Mouse (Mus musculus) heart, embryonic 15.5 days (tissue): ENCODE data around the gene Dcakd. TPM values are rescaled to one million over a fixed set of nuclear protein-coding genes. Genes with fewer than 3 reads are reported as not detected.
A peak's percentile ranks its signal among the peaks of the same experiment; 100 is the strongest.

Experiments
- ATAC-seq: fragments of 200-750 bp; cut with Nextera tagmentation; replicated peaks from 2 replicates; pipeline ENCODE4 v1.8.0; 2017; ENCODE audit warnings: low read depth, moderate TSS enrichment; ENCODE audit not compliant: insufficient number of reproducible peaks, insufficient read depth, low FRiP score
- H3K27ac ChIP-seq: fragments of 300-500 bp; sonication (generic); 2 replicates; pipeline ENCODE4 v1.5.1; 2015; ENCODE audit warnings: mild to moderate bottlenecking, inconsistent platforms
- H3K27me3 ChIP-seq: fragments of 300-500 bp; sonication (generic); 2 replicates; pipeline ENCODE4 v1.6.1; 2015; ENCODE audit warnings: inconsistent platforms
- H3K36me3 ChIP-seq: fragments of 300-500 bp; sonication (generic); 2 replicates; pipeline ENCODE4 v1.6.1; 2015; ENCODE audit warnings: mild to moderate bottlenecking, inconsistent platforms
- H3K4me1 ChIP-seq: fragments of 300-500 bp; sonication (generic); replicated peaks from 2 replicates; pipeline ENCODE4 v1.6.1; 2015; ENCODE audit warnings: inconsistent platforms
- H3K4me2 ChIP-seq: fragments of 300-500 bp; sonication (generic); 2 replicates; pipeline ENCODE4 v1.6.1; 2015; ENCODE audit warnings: inconsistent platforms, mild to moderate bottlenecking, moderate library complexity
- H3K4me3 ChIP-seq: fragments of 300-500 bp; sonication (generic); 2 replicates; pipeline ENCODE4 v1.5.1; 2015; ENCODE audit warnings: mild to moderate bottlenecking, inconsistent platforms
- H3K9ac ChIP-seq: fragments of 300-500 bp; sonication (generic); 2 replicates; pipeline ENCODE4 v1.6.1; 2015; ENCODE audit warnings: mild to moderate bottlenecking, inconsistent platforms
- H3K9me3 ChIP-seq: fragments of 300-500 bp; sonication (generic); replicated peaks from 2 replicates; pipeline ENCODE4 v1.6.1; 2016; ENCODE audit warnings: inconsistent platforms
- WGBS: fragments of 180-500 bp; shearing (Covaris S2); methylation state at CpG from one replicate; pipeline ENCODE4 v1.1.7; 2015; ENCODE audit warnings: mixed read lengths; 5-methylcytosine and 5-hydroxymethylcytosine counted together
- polyA plus RNA-seq: library from polyadenylated mRNA; unstranded; fragments of >200 nt; fragmentation: Nextera tagmentation; extraction: Ambion mirVana; gene quantifications from 2 replicates; pipeline ENCODE4 v1.2.1, GENCODE M21; 2015

The Dcakd gene
- polyA plus RNA-seq, 1 experiment from 2014 or later, result 64.8 TPM

GRCm38 (mm10) chr11:103043982-103044381 lies 15.8 kb upstream of the Dcakd start:
- Histone ChIP-seq H3K36me3 (peaks cover 49% of the 10 kb centered on the region), H3K27me3 (no peaks in the 10 kb centered on the region), H3K4me1 (no peaks in the 10 kb centered on the region), H3K9ac (no peak overlapping the region), H3K27ac (no peak overlapping the region), H3K4me3 (no peak overlapping the region), H3K9me3 (no peaks in the 10 kb centered on the region), H3K4me2 (no peak overlapping the region)
- WGBS, result 97% methylated on average over 3 of the region's 3 CpGs
- ATAC-seq, result no peak

GRCm38 (mm10) chr11:103042828-103043227 lies 14.7 kb upstream of the Dcakd start:
- Histone ChIP-seq H3K4me3 (no peak overlapping the region), H3K4me1 (peaks cover 5% of the 10 kb centered on the region), H3K9me3 (no peaks in the 10 kb centered on the region), H3K9ac (no peak overlapping the region), H3K36me3 (peaks cover 49% of the 10 kb centered on the region), H3K27ac (no peak overlapping the region), H3K4me2 (no peak overlapping the region), H3K27me3 (no peaks in the 10 kb centered on the region)
- WGBS, result 64% methylated on average over 4 of the region's 4 CpGs
- no peak for ATAC-seq

DNA sequence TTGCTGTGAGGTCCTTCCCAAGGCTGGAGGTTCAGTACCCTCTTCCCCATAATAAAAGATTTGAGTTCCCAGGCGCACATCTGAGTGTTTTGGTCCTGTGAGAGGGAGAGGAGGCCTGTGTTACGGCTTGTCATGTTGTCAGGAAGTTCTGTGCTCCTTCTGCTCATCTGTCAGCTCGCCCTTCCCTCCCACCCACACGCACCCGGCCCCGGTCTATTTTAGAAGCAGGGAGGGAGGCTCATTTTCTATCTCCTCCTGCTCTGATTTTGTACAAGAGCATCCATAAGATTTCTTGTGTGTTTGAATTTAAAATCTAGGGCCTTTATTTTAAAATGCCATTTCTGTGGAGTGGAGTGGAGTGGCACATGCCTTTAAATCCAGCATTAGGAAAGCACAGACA lies 9.9 kb upstream of the Dcakd start:
- no peak overlapping the region for H3K27ac ChIP-seq

GRCm38 (mm10) chr11:103036881-103037465 lies 8.8 kb upstream of the Dcakd start:
- peaks cover 3% of the 10 kb centered on the region for H3K36me3 ChIP-seq
- WGBS, result 83% methylated on average over 8 of the region's 8 CpGs
- H3K27me3 ChIP-seq, result no peaks in the 10 kb centered on the region
- no peaks in the 10 kb centered on the region for H3K9me3 ChIP-seq
- no peak for ATAC-seq
- H3K27ac ChIP-seq, result no peak overlapping the region
- H3K4me1 ChIP-seq, result peaks cover 12% of the 10 kb centered on the region
- no peak overlapping the region for H3K4me2 ChIP-seq
- no peak overlapping the region for H3K4me3 ChIP-seq
- no peak overlapping the region for H3K9ac ChIP-seq

More for the DNA sequence above, 9.9 kb upstream of the Dcakd start:
- 30% methylated on average over 6 of the region's 6 CpGs for WGBS
- H3K36me3 ChIP-seq, result peaks cover 5% of the 10 kb centered on the region
- no peaks in the 10 kb centered on the region for H3K27me3 ChIP-seq
- no peak overlapping the region for H3K4me3 ChIP-seq
- no peak overlapping the region for H3K4me2 ChIP-seq
- H3K9me3 ChIP-seq, result no peaks in the 10 kb centered on the region
- peaks cover 10% of the 10 kb centered on the region for H3K4me1 ChIP-seq
- no peak for ATAC-seq
- no peak overlapping the region for H3K9ac ChIP-seq

DNA sequence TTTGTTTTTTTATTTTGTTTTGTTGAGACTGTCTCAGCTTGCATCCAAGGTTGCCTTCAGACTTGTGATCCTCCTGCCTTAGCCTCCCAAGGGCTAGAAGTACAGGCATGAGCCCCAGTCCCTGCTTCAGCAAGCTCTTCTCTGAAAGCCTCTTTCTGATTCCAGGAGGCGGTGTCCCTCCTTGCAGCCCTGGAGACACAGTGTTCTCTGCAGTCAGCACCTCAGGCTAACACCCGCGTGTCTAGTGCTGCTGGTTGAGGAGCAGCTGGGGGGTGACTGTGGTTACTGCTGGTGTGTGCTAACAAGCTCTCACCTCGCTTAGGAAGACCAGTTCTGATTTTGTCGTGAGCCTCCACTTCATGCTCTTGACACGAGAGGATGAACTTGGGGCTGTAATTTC lies 6.9 kb upstream of the Dcakd start:
- no peak for ATAC-seq
- no peak overlapping the region for H3K4me2 ChIP-seq
- no peak overlapping the region for H3K4me3 ChIP-seq
- 71% methylated on average over 6 of the region's 6 CpGs for WGBS
- H3K9me3 ChIP-seq, result no peaks in the 10 kb centered on the region
- H3K27ac ChIP-seq, result no peak overlapping the region
- H3K27me3 ChIP-seq, result no peaks in the 10 kb centered on the region
- peaks cover 3% of the 10 kb centered on the region for H3K36me3 ChIP-seq
- peaks cover 18% of the 10 kb centered on the region for H3K4me1 ChIP-seq
- H3K9ac ChIP-seq, result no peak overlapping the region

DNA sequence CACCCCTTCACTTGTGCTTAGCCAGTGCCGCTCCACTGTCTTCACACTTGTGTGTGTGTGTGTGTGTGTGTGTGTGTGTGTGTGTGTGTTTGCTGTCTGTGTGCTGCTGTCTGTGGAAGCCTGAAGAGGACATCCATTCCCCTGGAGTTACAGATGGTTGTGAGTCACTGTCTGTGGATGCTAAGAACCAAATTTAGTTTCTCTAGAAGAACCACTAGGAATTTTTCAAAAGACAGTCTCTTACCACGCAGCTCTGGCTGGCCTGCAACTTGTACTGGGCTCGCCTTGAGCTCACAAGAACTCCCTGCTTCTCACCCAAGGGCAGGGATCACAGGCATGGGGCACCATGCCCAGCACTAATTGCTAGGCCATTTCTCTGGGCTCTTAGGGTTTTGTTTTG lies 4.9 kb upstream of the Dcakd start:
- ATAC-seq, result no peak
- Histone ChIP-seq H3K27ac (no peak overlapping the region), H3K9ac (no peak overlapping the region), H3K4me1 (peaks cover 25% of the 10 kb centered on the region), H3K4me2 (no peak overlapping the region), H3K4me3 (no peak overlapping the region), H3K9me3 (no peaks in the 10 kb centered on the region), H3K36me3 (peaks cover 3% of the 10 kb centered on the region), H3K27me3 (no peaks in the 10 kb centered on the region)
- WGBS, result 78% methylated on average over 3 of the region's 3 CpGs

GRCm38 (mm10) chr11:103027570-103028175 lies 460 bp downstream of the Dcakd start:
- Histone ChIP-seq H3K9ac (peak overlapping the region; percentile 69), H3K27ac (peak overlapping the region; percentile 85), H3K4me3 (peak overlapping the region; percentile 89), H3K9me3 (no peaks in the 10 kb centered on the region), H3K27me3 (no peaks in the 10 kb centered on the region), H3K4me2 (peak overlapping the region; percentile 68), H3K36me3 (peaks cover 9% of the 10 kb centered on the region), H3K4me1 (peaks cover 27% of the 10 kb centered on the region)
- no peak; the same call in 1 of the 2 replicates for ATAC-seq
- WGBS, result 12% methylated on average over 8 of the region's 8 CpGs

- no peak overlapping the region for H3K9ac ChIP-seq
- 84% methylated on average over 3 of the region's 3 CpGs for WGBS
These were observed 1.2 kb downstream of the Dcakd start for GRCm38 (mm10) chr11:103026901-103027300.

DNA sequence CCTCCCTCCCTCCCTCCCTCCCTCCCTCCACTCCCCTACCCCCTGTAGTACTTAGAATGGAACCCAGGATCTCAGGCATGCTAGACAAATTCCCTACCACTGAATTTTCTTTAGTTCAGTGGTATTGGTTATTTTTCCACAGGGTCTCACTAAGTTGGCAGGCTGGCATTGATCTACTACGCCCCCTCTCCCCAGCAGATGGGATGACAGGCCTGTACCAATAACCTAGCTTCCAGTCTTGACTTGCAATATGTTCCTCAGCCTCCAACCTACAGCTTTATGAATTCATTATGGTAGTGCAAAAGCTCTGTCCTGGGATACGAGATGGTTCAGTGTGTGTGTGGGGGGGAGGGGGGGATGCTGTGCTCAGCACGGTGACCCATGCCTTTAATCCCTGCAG lies 4.2 kb downstream of the Dcakd start:
- peaks cover 17% of the 10 kb centered on the region for H3K36me3 ChIP-seq
- no peak overlapping the region for H3K27ac ChIP-seq
- 86% methylated on average over 3 of the region's 3 CpGs for WGBS

More at GRCm38 (mm10) chr11:103026901-103027300, 1.2 kb downstream of the Dcakd start:
- no peak for ATAC-seq
- Histone ChIP-seq H3K36me3 (peaks cover 9% of the 10 kb centered on the region), H3K27ac (peak overlapping the region; percentile 85; the same call in 1 of the 2 replicates), H3K4me3 (peak overlapping the region; percentile 89; the same call in 1 of the 2 replicates), H3K9me3 (no peaks in the 10 kb centered on the region), H3K4me2 (0 out of 2 replicates have a peak overlapping the region, but pooled peaks have one; percentile 1), H3K4me1 (peaks cover 26% of the 10 kb centered on the region), H3K27me3 (no peaks in the 10 kb centered on the region)

DNA sequence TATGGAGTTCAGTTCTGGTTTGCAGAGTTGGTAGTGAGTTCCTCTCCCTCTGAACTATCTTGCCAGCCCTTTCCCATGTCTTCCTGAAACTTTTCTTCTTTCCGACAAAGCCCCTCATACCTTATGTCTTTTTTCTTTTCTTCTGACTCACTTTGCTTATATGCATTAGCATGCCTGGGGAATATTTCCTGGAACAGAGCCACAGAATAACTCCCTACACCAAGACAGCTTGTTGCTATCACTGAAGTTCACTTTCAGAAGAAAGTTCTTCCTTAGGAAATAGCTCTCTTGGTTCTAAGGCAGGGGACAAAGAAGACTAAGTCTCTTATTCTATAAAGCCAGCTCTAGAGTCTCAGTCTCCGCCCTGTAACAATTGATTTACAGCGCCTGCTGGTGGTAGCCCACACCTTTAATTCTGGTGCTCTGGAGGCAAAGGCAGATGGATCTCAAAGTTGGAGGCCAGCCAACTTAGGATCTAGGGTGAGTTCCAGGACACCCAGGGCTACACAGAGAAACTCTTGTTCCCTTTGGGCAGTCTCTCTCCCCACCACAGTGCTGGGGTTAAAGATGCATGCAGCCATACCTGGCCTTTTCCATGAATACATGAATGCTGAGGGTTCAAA lies 7.3 kb downstream of the Dcakd start:
- no peak for ATAC-seq
- no peaks in the 10 kb centered on the region for H3K27me3 ChIP-seq
- no peaks in the 10 kb centered on the region for H3K9me3 ChIP-seq
- 60% methylated on average over 3 of the region's 3 CpGs for WGBS
- no peak overlapping the region for H3K4me3 ChIP-seq
- H3K36me3 ChIP-seq, result peaks cover 14% of the 10 kb centered on the region
- H3K4me2 ChIP-seq, result no peak overlapping the region
- H3K27ac ChIP-seq, result no peak overlapping the region
- peaks cover 9% of the 10 kb centered on the region for H3K4me1 ChIP-seq
- H3K9ac ChIP-seq, result no peak overlapping the region

More for the DNA sequence above, 4.2 kb downstream of the Dcakd start:
- H3K4me3 ChIP-seq, result no peak overlapping the region
- H3K9ac ChIP-seq, result no peak overlapping the region
- no peaks in the 10 kb centered on the region for H3K27me3 ChIP-seq
- ATAC-seq, result no peak
- no peaks in the 10 kb centered on the region for H3K9me3 ChIP-seq
- H3K4me2 ChIP-seq, result no peak overlapping the region
- peaks cover 15% of the 10 kb centered on the region for H3K4me1 ChIP-seq

GRCm38 (mm10) chr11:103019325-103019724 lies 8.8 kb downstream of the Dcakd start:
- no peak for ATAC-seq
- H3K4me2 ChIP-seq, result no peak overlapping the region
- 87% methylated on average over 7 of the region's 7 CpGs for WGBS
- H3K4me3 ChIP-seq, result no peak overlapping the region
- peaks cover 8% of the 10 kb centered on the region; the same call in 1 of the 2 replicates for H3K36me3 ChIP-seq
- no peaks in the 10 kb centered on the region for H3K27me3 ChIP-seq
- no peak overlapping the region for H3K9ac ChIP-seq
- H3K27ac ChIP-seq, result no peak overlapping the region
- H3K4me1 ChIP-seq, result peaks cover 17% of the 10 kb centered on the region
- H3K9me3 ChIP-seq, result no peaks in the 10 kb centered on the region
